Mouse (Mus musculus) kidney, postnatal 0 days (tissue): ENCODE data around the gene Tomm7. TPM values are rescaled to one million over a fixed set of nuclear protein-coding genes. Genes with fewer than 3 reads are reported as not detected.
"Not testable (repeated sequence)": the region's sequence is repeated elsewhere in the genome, so short reads cannot be mapped to it uniquely, and the experiment has no call there.

Source experiments
- ATAC-seq: fragments of 200-750 bp; cut with Nextera tagmentation; replicated peaks from 2 replicates; pipeline ENCODE4 v1.8.0; 2017; ENCODE audit warnings: low read depth, moderate number of reproducible peaks, moderate TSS enrichment, moderate library complexity; ENCODE audit not compliant: low FRiP score
- DNase-seq: peaks from one replicate; pipeline ENCODE4 v3.0.0-alpha.2; 2016; ENCODE audit warnings: low spot score
- H3K27ac ChIP-seq: fragments of 300-500 bp; sonication (generic); 2 replicates; pipeline ENCODE4 v1.5.1; 2014; ENCODE audit warnings: mild to moderate bottlenecking
- H3K27me3 ChIP-seq: fragments of 300-500 bp; sonication (generic); 2 replicates; pipeline ENCODE4 v1.6.1; 2014; ENCODE audit warnings: low read length, mixed read lengths; ENCODE audit not compliant: insufficient read depth
- H3K36me3 ChIP-seq: fragments of 300-500 bp; sonication (generic); 2 replicates; pipeline ENCODE4 v1.6.1; 2014; ENCODE audit warnings: low read length, mixed read lengths; ENCODE audit not compliant: insufficient read depth
- H3K4me1 ChIP-seq: fragments of 300-500 bp; sonication (generic); replicated peaks from 2 replicates; pipeline ENCODE4 v1.6.1; 2014; ENCODE audit warnings: antibody characterized with exemption, low read length, mixed read lengths; ENCODE audit not compliant: insufficient read depth
- H3K4me2 ChIP-seq: fragments of 300-500 bp; sonication (generic); 2 replicates; pipeline ENCODE4 v1.6.1; 2014; ENCODE audit warnings: mild to moderate bottlenecking, low read length, moderate library complexity, mixed read lengths
- H3K4me3 ChIP-seq: fragments of 300-500 bp; sonication (generic); replicated peaks from 2 replicates; pipeline ENCODE4 v1.5.1; 2014; ENCODE audit warnings: low read depth, low read length
- H3K9ac ChIP-seq: fragments of 300-500 bp; sonication (generic); 2 replicates; pipeline ENCODE4 v1.6.1; 2014; ENCODE audit warnings: low read depth, low read length
- H3K9me3 ChIP-seq: fragments of 300-500 bp; sonication (generic); replicated peaks from 2 replicates; pipeline ENCODE4 v1.6.1; 2016; ENCODE audit warnings: low read length, inconsistent platforms, mixed read lengths
- CTCF ChIP-seq: IDR thresholded peaks from 2 replicates; pipeline ENCODE4 v1.5.1; 2016; ENCODE audit warnings: antibody characterized with exemption, low read depth, mild to moderate bottlenecking, moderate library complexity
- WGBS: fragments of 180-500 bp; shearing (Covaris S2); extraction: QIAGEN DNeasy Blood & Tissue Kit; methylation state at CpG from one replicate; pipeline ENCODE4 v1.1.7; 2014; 5-methylcytosine and 5-hydroxymethylcytosine counted together
- polyA plus RNA-seq: library from polyadenylated mRNA; unstranded; fragments of >200 nt; fragmentation: Nextera tagmentation; extraction: Ambion mirVana; gene quantifications from 2 replicates; pipeline ENCODE4 v1.2.1, GENCODE M21; 2015

The Tomm7 gene
- polyA plus RNA-seq, 1 experiment from 2014 or later, result 137 TPM

- no peaks in the 10 kb centered on the region for H3K4me1 ChIP-seq
- H3K27me3 ChIP-seq, result no peaks in the 10 kb centered on the region
- WGBS, result 84% methylated on average over 6 of the region's 7 CpGs
- no peak overlapping the region for H3K4me3 ChIP-seq
- no peak for TF ChIP-seq CTCF
- DNase-seq (no peak), ATAC-seq (no peak)
- H3K36me3 ChIP-seq, result peaks cover 17% of the 10 kb centered on the region; the same call in 1 of the 2 replicates
- no peak overlapping the region for H3K27ac ChIP-seq
- no peaks in the 10 kb centered on the region for H3K9me3 ChIP-seq
- H3K4me2 ChIP-seq, result no peak overlapping the region
- H3K9ac ChIP-seq, result no peak overlapping the region
Measured at GRCm38 (mm10) chr5:23838158-23838557, 5.8 kb downstream of the Tomm7 start.

- H3K36me3 ChIP-seq, result peaks cover 17% of the 10 kb centered on the region; the same call in 1 of the 2 replicates
- H3K27ac ChIP-seq, H3K9me3 ChIP-seq, ATAC-seq, H3K9ac ChIP-seq, H3K27me3 ChIP-seq, DNase-seq, H3K4me3 ChIP-seq, H3K4me1 ChIP-seq, H3K4me2 ChIP-seq: not testable (repeated sequence)
- 60% methylated on average over 1 of the region's 1 CpGs for WGBS
Measured at GRCm38 (mm10) chr5:23835691-23836090, 8.3 kb downstream of the Tomm7 start.

GRCm38 (mm10) chr5:23830897-23831752, 12.8 kb downstream of the Tomm7 start:
- Histone ChIP-seq H3K4me3 (no peak overlapping the region), H3K36me3 (no peaks in the 10 kb centered on the region), H3K4me2 (0 out of 2 replicates have a peak overlapping the region, but pooled peaks have one; percentile 25), H3K4me1 (no peaks in the 10 kb centered on the region), H3K27ac (no peak overlapping the region), H3K9me3 (no peaks in the 10 kb centered on the region), H3K9ac (no peak overlapping the region), H3K27me3 (no peaks in the 10 kb centered on the region)
- TF ChIP-seq CTCF, result no peak
- 49% methylated on average over 58 of the region's 58 CpGs for WGBS
- ATAC-seq, result no peak
- no peak for DNase-seq

- DNase-seq (peak; percentile 83), ATAC-seq (peak; percentile 36; the same call in 1 of the 2 replicates)
- H3K9me3 ChIP-seq, result no peaks in the 10 kb centered on the region
- H3K4me1 ChIP-seq, result no peaks in the 10 kb centered on the region
- H3K36me3 ChIP-seq, result no peaks in the 10 kb centered on the region
- no peak overlapping the region for H3K27ac ChIP-seq
- WGBS, result 32% methylated on average over 11 of the region's 11 CpGs
- no peak overlapping the region for H3K4me3 ChIP-seq
- H3K9ac ChIP-seq, result no peak overlapping the region
- no peak overlapping the region for H3K4me2 ChIP-seq
- peak; percentile 87 for TF ChIP-seq CTCF
- no peaks in the 10 kb centered on the region for H3K27me3 ChIP-seq
Measured at GRCm38 (mm10) chr5:23826321-23827004, 17.5 kb downstream of the Tomm7 start.

- H3K27ac ChIP-seq, result no peak overlapping the region
- no peak for TF ChIP-seq CTCF
- no peak for DNase-seq
- WGBS, result 77% methylated on average over 8 of the region's 8 CpGs
- no peaks in the 10 kb centered on the region for H3K27me3 ChIP-seq
- H3K4me2 ChIP-seq, result no peak overlapping the region
- H3K4me1 ChIP-seq, result no peaks in the 10 kb centered on the region
- no peak overlapping the region for H3K9ac ChIP-seq
- ATAC-seq, result no peak
- H3K9me3 ChIP-seq, result no peaks in the 10 kb centered on the region
- H3K4me3 ChIP-seq, result no peak overlapping the region
- H3K36me3 ChIP-seq, result peaks cover 3% of the 10 kb centered on the region; the same call in 1 of the 2 replicates
Measured at GRCm38 (mm10) chr5:23824171-23824733, 19.7 kb downstream of the Tomm7 start.

- no peaks in the 10 kb centered on the region for H3K27me3 ChIP-seq
- H3K9me3 ChIP-seq, result no peaks in the 10 kb centered on the region
- H3K4me2 ChIP-seq, result no peak overlapping the region
- TF ChIP-seq CTCF, result no peak
- WGBS, result 77% methylated on average over 11 of the region's 11 CpGs
- H3K27ac ChIP-seq, result no peak overlapping the region
- H3K9ac ChIP-seq, result no peak overlapping the region
- DNase-seq (no peak), ATAC-seq (no peak)
- H3K4me3 ChIP-seq, result no peak overlapping the region
- H3K4me1 ChIP-seq, result no peaks in the 10 kb centered on the region
- H3K36me3 ChIP-seq, result peaks cover 14% of the 10 kb centered on the region; the same call in 1 of the 2 replicates
Measured at GRCm38 (mm10) chr5:23822306-23822705, 21.7 kb downstream of the Tomm7 start.
